Mouse (Mus musculus) heart, embryonic 13.5 days (tissue): ENCODE data around the gene Tunar. TPM values are rescaled to one million over a fixed set of nuclear protein-coding genes. Genes with fewer than 3 reads are reported as not detected.

ENCODE experiments used
- ATAC-seq: fragments of 200-750 bp; cut with Nextera tagmentation; 2 replicates; pipeline ENCODE4 v1.8.0; 2017; ENCODE audit warnings: moderate TSS enrichment; ENCODE audit not compliant: insufficient number of reproducible peaks, low FRiP score, low TSS enrichment; ENCODE audit errors: extremely low read depth
- H3K27ac ChIP-seq: fragments of 300-500 bp; sonication (generic); replicated peaks from 2 replicates; pipeline ENCODE4 v1.5.1; 2015; ENCODE audit warnings: moderate library complexity, mild to moderate bottlenecking, inconsistent platforms
- H3K27me3 ChIP-seq: fragments of 300-500 bp; sonication (generic); replicated peaks from 2 replicates; pipeline ENCODE4 v1.6.1; 2015; ENCODE audit warnings: mild to moderate bottlenecking, inconsistent platforms
- H3K36me3 ChIP-seq: fragments of 300-500 bp; sonication (generic); 2 replicates; pipeline ENCODE4 v1.6.1; 2015; ENCODE audit warnings: mild to moderate bottlenecking, inconsistent platforms
- H3K4me1 ChIP-seq: fragments of 300-500 bp; sonication (generic); 2 replicates; pipeline ENCODE4 v1.6.1; 2015; ENCODE audit warnings: inconsistent platforms
- H3K4me2 ChIP-seq: fragments of 300-500 bp; sonication (generic); 2 replicates; pipeline ENCODE4 v1.6.1; 2015; ENCODE audit warnings: inconsistent platforms, mild to moderate bottlenecking, moderate library complexity
- H3K4me3 ChIP-seq: fragments of 300-500 bp; sonication (generic); 2 replicates; pipeline ENCODE4 v1.5.1; 2015; ENCODE audit warnings: moderate library complexity, mild to moderate bottlenecking, inconsistent platforms
- H3K9ac ChIP-seq: fragments of 300-500 bp; sonication (generic); 2 replicates; pipeline ENCODE4 v1.6.1; 2015; ENCODE audit warnings: inconsistent platforms, mild to moderate bottlenecking, moderate library complexity
- H3K9me3 ChIP-seq: fragments of 300-500 bp; sonication (generic); 2 replicates; pipeline ENCODE4 v1.6.1; 2016; ENCODE audit warnings: inconsistent platforms
- WGBS: fragments of 180-500 bp; shearing (Covaris S2); methylation state at CpG from one replicate; pipeline ENCODE4 v1.1.7; 2015; ENCODE audit warnings: mixed read lengths; 5-methylcytosine and 5-hydroxymethylcytosine counted together
- polyA plus RNA-seq: library from polyadenylated mRNA; unstranded; fragments of >200 nt; fragmentation: Nextera tagmentation; extraction: Ambion mirVana; gene quantifications from 2 replicates; pipeline ENCODE4 v1.2.1, GENCODE M21; 2015

Tunar gene
- polyA plus RNA-seq, 1 experiment from 2014 or later, result not detected

- 72% methylated on average over 5 of the region's 5 CpGs for WGBS
- no peaks in the 10 kb centered on the region for H3K4me1 ChIP-seq
- H3K4me3 ChIP-seq, result no peak overlapping the region
- no peak overlapping the region for H3K4me2 ChIP-seq
- H3K9ac ChIP-seq, result no peak overlapping the region
- H3K27ac ChIP-seq, result no peak overlapping the region
- H3K27me3 ChIP-seq, result peaks cover 15% of the 10 kb centered on the region; the same call in 1 of the 2 replicates
- peaks cover 7% of the 10 kb centered on the region for H3K9me3 ChIP-seq
- no peaks in the 10 kb centered on the region for H3K36me3 ChIP-seq
- ATAC-seq, result no peak
Measured at GRCm38 (mm10) chr12:105403742-105404141, 70.1 kb downstream of the Tunar start.

- H3K27me3 ChIP-seq, result peaks cover 10% of the 10 kb centered on the region; the same call in 1 of the 2 replicates
- WGBS, result 45% methylated on average over 6 of the region's 6 CpGs
- no peaks in the 10 kb centered on the region for H3K4me1 ChIP-seq
- no peak overlapping the region for H3K27ac ChIP-seq
- no peaks in the 10 kb centered on the region for H3K36me3 ChIP-seq
- no peak overlapping the region for H3K4me2 ChIP-seq
- no peaks in the 10 kb centered on the region for H3K9me3 ChIP-seq
- H3K4me3 ChIP-seq, result no peak overlapping the region
- H3K9ac ChIP-seq, result no peak overlapping the region
- ATAC-seq, result no peak
Measured at GRCm38 (mm10) chr12:105406008-105406407, 72.3 kb downstream of the Tunar start.

GRCm38 (mm10) chr12:105413909-105414308 is 80.2 kb downstream of the Tunar start:
- Histone ChIP-seq H3K27ac (no peak overlapping the region), H3K9ac (no peak overlapping the region), H3K4me1 (no peaks in the 10 kb centered on the region), H3K36me3 (no peaks in the 10 kb centered on the region), H3K27me3 (peaks cover 7% of the 10 kb centered on the region; the same call in 1 of the 2 replicates), H3K4me3 (no peak overlapping the region), H3K9me3 (no peaks in the 10 kb centered on the region), H3K4me2 (no peak overlapping the region)
- ATAC-seq, result no peak
- 84% methylated on average over 8 of the region's 8 CpGs for WGBS

GRCm38 (mm10) chr12:105420476-105420875 is 86.8 kb downstream of the Tunar start:
- Histone ChIP-seq H3K36me3 (no peaks in the 10 kb centered on the region), H3K9me3 (no peaks in the 10 kb centered on the region), H3K27me3 (peaks cover 16% of the 10 kb centered on the region), H3K4me3 (no peak overlapping the region), H3K27ac (no peak overlapping the region), H3K4me2 (no peak overlapping the region), H3K9ac (no peak overlapping the region), H3K4me1 (0 out of 2 replicates have a peak, but pooled peaks cover 2% of the 10 kb centered on the region)
- no peak for ATAC-seq
- WGBS, result 34% methylated on average over 6 of the region's 6 CpGs

- WGBS, result 46% methylated on average over 7 of the region's 7 CpGs
- ATAC-seq, result no peak
- no peak overlapping the region for H3K4me3 ChIP-seq
Measured at GRCm38 (mm10) chr12:105426541-105426940, 92.9 kb downstream of the Tunar start.

GRCm38 (mm10) chr12:105427039-105427757 is 93.5 kb downstream of the Tunar start:
- 26% methylated on average over 10 of the region's 10 CpGs for WGBS
- Histone ChIP-seq H3K9ac (no peak overlapping the region), H3K4me2 (peak overlapping the region; percentile 14; the same call in 1 of the 2 replicates), H3K36me3 (no peaks in the 10 kb centered on the region), H3K27me3 (peaks cover 40% of the 10 kb centered on the region), H3K9me3 (no peaks in the 10 kb centered on the region), H3K4me1 (no peaks in the 10 kb centered on the region), H3K4me3 (no peak overlapping the region), H3K27ac (no peak overlapping the region)
- ATAC-seq, result no peak

More at GRCm38 (mm10) chr12:105426541-105426940, 92.9 kb downstream of the Tunar start:
- Histone ChIP-seq H3K27me3 (peaks cover 42% of the 10 kb centered on the region), H3K4me1 (no peaks in the 10 kb centered on the region), H3K9ac (no peak overlapping the region), H3K27ac (no peak overlapping the region), H3K4me2 (no peak overlapping the region), H3K36me3 (no peaks in the 10 kb centered on the region), H3K9me3 (no peaks in the 10 kb centered on the region)

GRCm38 (mm10) chr12:105431872-105432271 is 98.2 kb downstream of the Tunar start:
- H3K4me1 ChIP-seq, result no peaks in the 10 kb centered on the region
- H3K4me2 ChIP-seq, result no peak overlapping the region
- WGBS, result 41% methylated on average over 3 of the region's 3 CpGs
- peaks cover 27% of the 10 kb centered on the region for H3K27me3 ChIP-seq
- H3K9me3 ChIP-seq, result no peaks in the 10 kb centered on the region
- no peak overlapping the region for H3K9ac ChIP-seq
- ATAC-seq, result no peak
- H3K4me3 ChIP-seq, result no peak overlapping the region
- H3K27ac ChIP-seq, result no peak overlapping the region
- H3K36me3 ChIP-seq, result no peaks in the 10 kb centered on the region

- ATAC-seq, result no peak
- Histone ChIP-seq H3K27ac (no peak overlapping the region), H3K4me1 (no peaks in the 10 kb centered on the region), H3K9ac (no peak overlapping the region), H3K36me3 (no peaks in the 10 kb centered on the region), H3K9me3 (no peaks in the 10 kb centered on the region), H3K4me2 (no peak overlapping the region), H3K4me3 (no peak overlapping the region), H3K27me3 (peaks cover 25% of the 10 kb centered on the region)
- WGBS, result 49% methylated on average over 3 of the region's 3 CpGs
Measured at GRCm38 (mm10) chr12:105432807-105433206, 99.1 kb downstream of the Tunar start.

Other genes starting within 250 kb of the Tunar start
- gene Tcl1b2, start 187.9 kb upstream of the Tunar start, polyA plus RNA-seq, result not detected in 2 replicates
- gene Tcl1b1, start 174.2 kb upstream of the Tunar start, polyA plus RNA-seq, result not detected in 2 replicates
- gene Tcl1b5, start 157.5 kb upstream of the Tunar start, polyA plus RNA-seq, result not detected in 2 replicates
- gene Tcl1b3, start 142.8 kb upstream of the Tunar start, polyA plus RNA-seq, result not detected in 2 replicates
- not detected in 2 replicates for gene Tcl1b4, start 131.9 kb upstream of the Tunar start, polyA plus RNA-seq
- gene Tcl1, start 111.1 kb upstream of the Tunar start, polyA plus RNA-seq, result not detected in 2 replicates
- gene D430019H16Rik, start 120.0 kb downstream of the Tunar start, polyA plus RNA-seq, result 0.48 and 0.72 TPM in 2 replicates
- gene Bdkrb2, start 229.4 kb downstream of the Tunar start, polyA plus RNA-seq, result 0.91 and 1.1 TPM in 2 replicates